Mouse (Mus musculus) myocyte (in vitro differentiated cells): Measurements from ENCODE around the gene Tpo. TPM values are rescaled to one million over a fixed set of nuclear protein-coding genes. Genes with fewer than 3 reads are reported as not detected.

Experiments
- H3K27me3 ChIP-seq: one replicate; pipeline ENCODE4 v1.6.1; 2011; ENCODE audit not compliant: control insufficient read depth, insufficient read depth, insufficient read length
- H3K36me3 ChIP-seq: one replicate; pipeline ENCODE4 v1.6.1; 2011; ENCODE audit not compliant: control insufficient read depth, insufficient read depth
- H3K4me2 ChIP-seq: one replicate; pipeline ENCODE4 v1.6.1; 2011; ENCODE audit warnings: low read depth, control low read depth
- H3K4me3 ChIP-seq: one replicate; pipeline ENCODE4 v1.5.1; 2011; ENCODE audit warnings: mild to moderate bottlenecking, control low read depth, moderate library complexity
- H3K79me2 ChIP-seq: one replicate; pipeline ENCODE4 v1.6.1; 2011; ENCODE audit not compliant: control insufficient read depth, insufficient read depth
- H3ac ChIP-seq: one replicate; pipeline ENCODE4 v1.6.1; 2011; ENCODE audit not compliant: control insufficient read depth, insufficient read length
- E2F4 ChIP-seq: IDR thresholded peaks from one replicate; pipeline ENCODE4 v1.6.1; 2011; ENCODE audit warnings: mild to moderate bottlenecking, control low read depth, moderate library complexity; ENCODE audit not compliant: insufficient read depth
- MAX ChIP-seq: IDR thresholded peaks from one replicate; pipeline ENCODE4 v1.6.1; 2011; ENCODE audit warnings: low read depth, mild to moderate bottlenecking, control low read depth
- MYOD1 ChIP-seq, 3 experiments: IDR thresholded peaks; one replicate each; pipeline ENCODE4 v1.6.1; 2011; ENCODE audit warnings: control low read depth in 2 of 3, low read depth in 2 of 3, mild to moderate bottlenecking in 2 of 3, moderate library complexity in 1 of 3; ENCODE audit not compliant: insufficient read length in 2 of 3, control insufficient read depth in 1 of 3
- MYOG ChIP-seq, 3 experiments: IDR thresholded peaks; one replicate each; pipeline ENCODE4 v1.6.1; 2011; ENCODE audit warnings: control low read depth in 2 of 3, low read depth in 2 of 3, mild to moderate bottlenecking in 2 of 3; ENCODE audit not compliant: insufficient read length in 2 of 3, control insufficient read depth in 1 of 3, insufficient read depth in 1 of 3
- POLR2A ChIP-seq: IDR thresholded peaks from one replicate; pipeline ENCODE4 v1.6.1; 2011; ENCODE audit warnings: low read depth, mild to moderate bottlenecking, control low read depth, moderate library complexity; ENCODE audit not compliant: insufficient read length
- POLR2AphosphoS2 ChIP-seq: IDR thresholded peaks from one replicate; pipeline ENCODE4 v1.6.1; 2011; ENCODE audit warnings: low read depth, control low read depth; ENCODE audit not compliant: insufficient read length
- REST ChIP-seq: IDR thresholded peaks from one replicate; pipeline ENCODE4 v1.6.1; 2011; ENCODE audit warnings: mild to moderate bottlenecking, control low read depth, moderate library complexity; ENCODE audit not compliant: insufficient read depth, insufficient read length
- TCF12 ChIP-seq: IDR thresholded peaks from one replicate; pipeline ENCODE4 v1.6.1; 2011; ENCODE audit warnings: mild to moderate bottlenecking, control low read depth; ENCODE audit not compliant: poor library complexity, insufficient read depth, severe bottlenecking
- USF1 ChIP-seq: IDR thresholded peaks from one replicate; pipeline ENCODE4 v1.6.1; 2011; ENCODE audit warnings: low read depth, mild to moderate bottlenecking, control low read depth, moderate library complexity
- polyA plus RNA-seq: library from polyadenylated mRNA; unstranded; fragments of >200 nt; fragmentation: generic; extraction: Trizol; gene quantifications from one replicate; pipeline ENCODE4 v1.2.1, GENCODE M21; 2012; ENCODE audit warnings: missing spikeins

The Tpo gene
- polyA plus RNA-seq, 1 experiment, result not detected

GRCm38 (mm10) chr12:30015501-30015900 is 116.9 kb downstream of the Tpo start:
- no peaks in the 10 kb centered on the region for H3K79me2 ChIP-seq
- no peak overlapping the region for H3ac ChIP-seq
- no peak overlapping the region for H3K4me3 ChIP-seq
- peaks cover 27% of the 10 kb centered on the region for H3K36me3 ChIP-seq
- TF ChIP-seq USF1 (no peak), E2F4 (no peak), POLR2AphosphoS2 (no peak), MAX (no peak), POLR2A (no peak), TCF12 (no peak), REST (no peak)
- H3K4me2 ChIP-seq, result no peak overlapping the region
- H3K27me3 ChIP-seq, result no peaks in the 10 kb centered on the region

GRCm38 (mm10) chr12:30008741-30009140 is 123.7 kb downstream of the Tpo start:
- Histone ChIP-seq H3K4me3 (no peak overlapping the region), H3K27me3 (no peaks in the 10 kb centered on the region), H3ac (no peak overlapping the region), H3K36me3 (peaks cover 19% of the 10 kb centered on the region), H3K79me2 (no peaks in the 10 kb centered on the region), H3K4me2 (no peak overlapping the region)
- TF ChIP-seq POLR2AphosphoS2 (no peak), MYOD1 (IDR thresholded peaks at IDR 0.05; ENCODE audit: control insufficient read depth in 1 of 3, insufficient read length in 2 of 3, low read depth in 2 of 3) (peak in 1 of 3 experiments; percentile 55), MYOG (IDR thresholded peaks at IDR 0.05; ENCODE audit: control insufficient read depth in 1 of 3, insufficient read depth in 1 of 3, insufficient read length in 2 of 3, low read depth in 2 of 3) (peak in 1 of 3 experiments; percentile 9), POLR2A (no peak)

GRCm38 (mm10) chr12:30006586-30006985 is 125.8 kb downstream of the Tpo start:
- Histone ChIP-seq H3ac (no peak overlapping the region), H3K4me3 (no peak overlapping the region), H3K4me2 (no peak overlapping the region), H3K27me3 (no peaks in the 10 kb centered on the region), H3K79me2 (no peaks in the 10 kb centered on the region), H3K36me3 (peaks cover 15% of the 10 kb centered on the region)
- TF ChIP-seq MYOD1 (IDR thresholded peaks at IDR 0.05; ENCODE audit: control insufficient read depth in 1 of 3, insufficient read length in 2 of 3, low read depth in 2 of 3) (peak in 1 of 3 experiments; percentile 45), MYOG (IDR thresholded peaks at IDR 0.05; ENCODE audit: control insufficient read depth in 1 of 3, insufficient read depth in 1 of 3, insufficient read length in 2 of 3, low read depth in 2 of 3) (peak in 2 of 3 experiments; percentile 14 to 43), POLR2A (no peak)

Other genes with a start within 250 kb of the Tpo start
- gene Pxdn, start 195.0 kb downstream of the Tpo start, polyA plus RNA-seq, result 50.5 TPM
- gene Sntg2, start 240.8 kb upstream of the Tpo start, polyA plus RNA-seq, result not detected